Mouse (Mus musculus) cerebellum, postnatal 4 days (tissue): ENCODE measurements around the gene Hoxc11.

Source experiments
- DNase-seq, 2 experiments: peaks; one replicate each; pipeline ENCODE4 v3.0.0; 2022; ENCODE audit warnings: low spot score in 2 of 2, mixed read lengths in 1 of 2

Gene Hoxc11

DNA sequence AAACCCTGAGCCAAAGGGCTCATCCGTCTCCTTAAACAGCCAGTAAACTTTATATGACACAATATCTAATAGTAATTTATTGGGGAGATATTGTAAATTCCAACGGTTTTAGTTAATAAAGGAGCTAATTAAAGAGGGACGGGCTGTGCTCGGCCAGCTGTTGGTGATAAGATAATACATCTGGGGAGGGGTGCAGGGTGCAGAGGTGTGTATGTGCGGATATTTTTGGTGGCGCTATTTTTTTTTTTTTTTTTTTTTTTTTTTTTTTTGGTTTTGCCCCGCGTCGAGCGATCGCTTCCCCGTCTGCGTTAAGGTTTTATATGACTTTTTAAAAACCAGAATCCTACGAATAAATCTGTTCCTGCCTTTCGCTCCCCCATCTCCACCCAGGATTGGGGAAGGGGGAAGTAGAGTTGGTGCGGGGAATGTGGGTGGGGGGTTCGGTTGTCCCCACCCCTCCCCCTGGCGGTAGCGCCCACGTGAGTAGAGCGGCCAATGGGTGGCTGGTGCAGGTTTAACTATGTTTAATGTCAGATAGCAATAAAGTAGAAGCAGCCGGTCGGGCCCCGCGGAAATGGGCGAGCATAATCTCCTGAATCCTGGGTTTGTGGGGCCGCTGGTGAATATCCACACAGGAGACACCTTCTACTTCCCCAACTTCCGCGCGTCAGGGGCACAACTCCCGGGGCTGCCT is 17.8 kb upstream of the Hoxc11 start, which contains the start of gene Hoxc12:
Gene Hoxc12 (plus strand): TSS at position 479 of the 694 bp plus-strand sequence.
- no peak for DNase-seq

DNA sequence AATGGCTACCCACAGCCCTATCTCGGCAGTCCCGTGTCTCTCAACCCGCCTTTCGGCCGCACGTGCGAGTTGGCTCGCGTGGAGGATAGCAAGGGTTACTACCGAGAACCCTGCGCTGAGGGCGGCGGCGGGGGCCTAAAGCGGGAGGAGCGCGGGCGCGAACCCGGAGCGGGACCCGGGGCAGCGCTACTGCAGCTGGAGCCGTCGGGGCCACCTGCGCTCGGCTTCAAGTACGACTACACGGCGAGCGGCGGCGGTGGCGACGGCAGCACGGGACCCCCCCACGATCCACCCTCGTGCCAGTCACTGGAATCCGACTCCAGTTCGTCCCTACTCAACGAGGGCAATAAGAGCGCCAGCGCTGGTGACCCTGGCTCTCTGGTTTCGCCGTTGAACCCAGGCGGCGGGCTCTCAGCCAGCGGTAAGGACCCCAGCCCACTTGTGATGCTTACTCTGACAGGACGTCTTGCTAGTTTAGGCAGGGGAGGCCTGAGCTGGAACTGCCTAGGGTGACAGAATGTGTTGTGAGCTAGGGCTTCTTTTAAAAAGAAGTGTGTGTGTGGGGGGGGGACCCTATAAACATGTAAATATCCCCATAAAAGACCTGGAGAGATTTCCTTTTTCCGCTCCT is 17.1 kb upstream of the Hoxc11 start:
- DNase-seq = no peak

DNA sequence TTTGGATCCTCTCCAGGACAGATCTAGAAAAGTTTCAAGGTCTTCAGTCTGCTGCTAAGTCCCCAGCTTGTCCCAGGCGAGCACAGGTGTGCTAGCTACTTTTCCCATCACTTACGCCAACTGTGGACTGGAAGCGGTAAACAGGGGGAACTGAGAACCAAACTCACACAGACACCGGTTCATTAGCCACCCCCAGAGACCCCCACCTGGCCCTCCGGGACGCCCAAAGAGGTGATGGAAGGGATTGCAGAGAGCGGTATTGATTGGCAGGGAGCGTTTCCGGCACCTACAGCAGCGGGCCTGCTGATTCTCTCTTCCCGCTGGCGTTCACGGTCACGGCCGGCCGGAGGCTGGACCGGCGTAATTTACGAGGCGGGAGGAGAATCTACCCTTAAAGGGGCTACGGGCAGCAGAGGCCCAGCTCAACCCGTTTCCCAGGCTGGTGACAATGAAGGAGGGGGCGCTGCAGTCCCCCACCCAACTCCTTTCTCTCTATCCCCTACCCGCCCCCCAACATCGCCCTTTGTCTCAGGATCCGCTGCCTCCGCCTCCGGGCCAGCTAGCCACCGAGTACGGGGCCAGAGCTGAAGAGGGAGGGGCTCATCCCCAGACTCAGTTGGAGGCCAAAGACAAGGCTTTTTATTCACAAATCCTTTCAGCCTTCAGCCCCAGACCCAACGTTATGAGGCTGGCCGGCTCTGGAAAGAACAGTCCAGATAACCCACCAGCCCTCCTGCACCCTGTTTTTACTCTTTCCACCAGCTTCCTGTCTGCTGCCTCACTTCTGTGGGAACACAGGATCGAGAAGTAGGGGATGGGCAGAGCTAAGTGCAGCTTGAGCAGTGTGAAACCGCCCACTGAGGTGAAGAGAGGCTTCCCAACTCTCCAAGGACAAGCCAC is 14.7 kb upstream of the Hoxc11 start:
- DNase-seq = no peak

DNA sequence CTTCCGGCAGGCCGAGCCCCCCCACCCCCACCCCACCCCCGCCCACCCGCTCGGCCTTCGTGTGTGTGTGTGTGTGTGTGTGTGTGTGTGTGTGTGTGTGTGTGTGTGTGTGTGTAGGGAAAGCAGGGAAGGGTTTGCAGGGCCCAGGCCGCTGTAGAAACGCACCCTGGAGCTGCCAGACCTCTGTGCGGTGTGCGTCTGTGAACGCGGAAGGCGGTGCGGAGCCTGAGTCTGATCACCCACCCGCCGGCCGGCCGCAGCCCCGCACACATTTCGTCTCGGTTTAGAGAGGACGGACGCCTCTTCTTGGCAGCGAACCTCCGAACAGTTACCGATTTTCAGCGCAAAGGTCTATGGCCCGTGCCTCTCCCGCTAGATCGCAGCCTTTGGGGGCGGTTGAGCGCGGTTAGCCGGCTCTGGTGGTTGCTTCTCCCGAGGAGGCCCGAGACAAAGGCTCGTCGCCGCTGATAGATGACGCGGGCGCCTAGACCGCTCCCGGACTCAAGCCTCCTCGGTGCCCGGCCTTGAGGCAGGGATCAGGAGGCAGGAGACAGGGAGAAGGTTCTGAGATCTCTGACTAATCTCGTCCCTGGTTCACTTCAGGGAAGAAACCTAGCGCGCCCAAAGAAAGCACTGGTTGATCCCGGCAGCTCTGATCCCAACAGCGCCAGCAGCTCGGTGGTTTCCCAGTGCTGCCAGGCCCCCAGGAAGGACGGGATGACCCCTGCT is 11.3 kb upstream of the Hoxc11 start:
- no peak for DNase-seq

DNA sequence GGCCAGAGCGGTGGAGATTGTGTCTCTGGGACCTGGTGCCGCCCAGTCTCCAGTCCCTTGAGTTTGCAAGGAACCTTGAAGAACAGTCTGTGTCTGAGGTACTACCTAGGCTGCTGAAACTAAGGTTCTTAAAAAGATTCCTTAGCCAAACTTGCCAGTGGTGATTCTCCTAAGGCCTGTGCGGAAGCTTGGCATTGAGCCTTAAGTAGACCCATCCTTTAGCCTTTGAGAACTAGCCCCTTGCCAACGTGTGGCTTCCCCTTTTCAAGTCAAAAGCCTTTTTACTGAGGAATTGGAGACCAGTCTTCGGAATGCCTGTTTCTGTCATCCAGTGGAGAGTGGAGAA is 10.8 kb upstream of the Hoxc11 start:
- DNase-seq = no peak

DNA sequence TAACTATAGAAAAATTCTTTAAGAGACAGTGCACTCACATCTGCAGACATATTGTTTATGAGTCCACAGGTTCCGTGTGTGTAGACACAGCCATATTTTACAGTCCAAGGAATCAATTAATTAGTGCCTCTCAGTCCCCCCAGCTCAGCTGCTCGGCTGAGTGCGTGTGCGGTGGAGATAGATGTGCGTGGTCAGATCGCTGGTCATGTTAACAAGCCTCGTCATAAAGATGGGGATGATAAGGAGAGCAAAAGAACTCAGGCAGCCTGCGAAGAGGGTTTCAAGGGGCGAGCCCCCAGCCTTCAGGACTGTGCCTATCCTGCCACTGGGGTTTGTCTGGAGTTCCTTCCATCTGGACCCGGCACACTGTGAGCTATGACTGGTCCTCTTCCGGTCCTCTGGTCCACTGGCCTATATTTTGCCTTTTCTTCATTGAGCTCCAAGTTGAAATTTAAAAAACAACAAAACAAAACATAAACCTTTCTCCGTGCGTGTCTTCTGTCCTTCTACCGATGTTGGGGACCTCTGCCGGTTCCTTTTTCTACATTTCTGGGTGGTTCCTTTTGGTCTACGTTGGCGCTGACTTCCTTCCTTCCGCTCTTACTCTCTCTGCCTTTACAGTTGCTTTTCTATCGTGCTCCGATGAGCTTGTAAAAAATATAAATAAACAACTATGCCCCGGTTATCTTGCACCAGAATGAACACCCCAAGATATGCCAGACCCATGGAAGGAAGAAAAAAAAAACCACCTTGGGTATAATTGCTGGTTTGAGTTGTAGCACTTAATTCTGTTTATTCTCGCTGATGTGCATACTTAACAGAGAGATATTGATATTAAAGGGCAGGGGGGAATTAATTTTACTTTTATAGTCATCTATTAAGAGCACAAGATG is 8.8 kb upstream of the Hoxc11 start:
- no peak for DNase-seq

DNA sequence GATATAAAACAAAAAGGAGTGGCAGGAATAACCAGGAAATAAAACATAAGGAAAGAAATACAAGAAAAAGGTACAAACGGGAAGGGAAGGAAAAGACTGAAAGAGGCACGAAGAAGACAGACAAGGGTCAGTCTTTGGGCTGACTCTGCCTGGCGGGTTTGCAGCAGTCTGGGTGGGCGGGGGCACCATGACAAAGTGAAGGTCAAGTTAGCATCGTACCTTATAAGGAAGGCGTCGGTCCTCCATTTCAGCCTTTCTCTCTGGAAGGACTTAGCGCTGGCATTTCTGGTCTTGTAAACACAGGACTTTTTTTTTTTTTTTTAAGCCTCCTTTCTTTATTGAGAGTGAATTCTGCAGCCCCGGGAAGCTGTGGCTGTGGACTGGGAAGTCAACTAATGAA is 7.0 kb upstream of the Hoxc11 start:
- no peak for DNase-seq

DNA sequence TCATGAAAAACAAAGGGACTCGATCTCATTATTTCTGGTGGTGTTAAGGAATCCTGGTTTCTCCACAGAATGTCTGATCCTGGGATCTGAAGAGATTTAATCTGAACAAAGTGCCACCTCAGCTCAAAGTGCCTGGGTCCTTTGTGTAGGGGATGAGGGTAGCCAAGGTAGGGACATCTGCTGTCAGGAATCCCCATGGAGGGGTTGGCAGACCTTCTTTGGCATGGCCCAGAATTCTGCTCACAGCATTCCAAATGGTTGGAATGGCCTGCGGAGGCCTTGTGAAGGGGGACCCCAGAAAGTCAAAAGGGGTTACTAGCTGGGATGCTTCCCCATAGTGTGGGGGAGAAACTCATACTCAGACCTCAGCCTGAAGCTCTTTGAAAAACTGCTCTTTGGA is 5.4 kb upstream of the Hoxc11 start:
- no peak for DNase-seq

DNA sequence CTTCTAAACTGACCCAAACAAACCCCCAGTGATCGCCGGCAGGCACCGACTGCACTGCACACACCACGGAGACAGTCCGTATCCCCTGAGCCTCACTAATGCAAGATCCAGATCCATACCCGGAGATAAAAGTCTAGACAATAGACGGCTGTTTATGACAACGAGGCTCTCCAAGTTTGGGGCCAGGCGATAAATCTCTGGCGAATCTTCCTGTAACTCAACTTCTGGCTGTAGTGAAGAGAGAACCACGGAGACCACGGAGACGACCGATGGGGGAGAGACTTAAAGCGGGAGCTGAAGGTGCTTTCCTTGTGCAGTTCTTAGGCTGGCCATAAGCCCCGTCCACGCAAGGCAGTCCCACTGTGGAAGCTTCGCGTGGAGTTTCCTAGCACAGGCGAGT is 4.5 kb upstream of the Hoxc11 start:
- no peak for DNase-seq

DNA sequence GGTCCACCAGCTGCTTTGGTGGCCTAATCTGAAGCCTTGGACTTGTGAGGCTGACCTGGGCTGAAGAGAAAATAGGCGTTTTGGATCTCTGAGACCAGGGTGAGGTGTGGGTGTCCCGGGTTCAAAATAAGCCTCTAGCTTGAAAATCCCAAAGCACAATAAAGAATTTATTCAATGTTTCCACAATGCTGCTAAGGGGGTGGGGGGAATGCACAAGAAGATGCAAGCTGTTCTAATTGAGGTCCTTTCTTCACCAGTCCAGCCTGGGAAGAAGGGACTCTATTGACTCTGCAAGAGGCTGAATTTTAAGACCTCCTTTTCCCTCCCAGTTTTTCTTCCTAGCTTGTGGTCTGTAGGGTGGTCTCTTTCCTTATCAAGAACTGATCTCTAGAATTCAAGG is 3.4 kb upstream of the Hoxc11 start:
- DNase-seq = no peak

DNA sequence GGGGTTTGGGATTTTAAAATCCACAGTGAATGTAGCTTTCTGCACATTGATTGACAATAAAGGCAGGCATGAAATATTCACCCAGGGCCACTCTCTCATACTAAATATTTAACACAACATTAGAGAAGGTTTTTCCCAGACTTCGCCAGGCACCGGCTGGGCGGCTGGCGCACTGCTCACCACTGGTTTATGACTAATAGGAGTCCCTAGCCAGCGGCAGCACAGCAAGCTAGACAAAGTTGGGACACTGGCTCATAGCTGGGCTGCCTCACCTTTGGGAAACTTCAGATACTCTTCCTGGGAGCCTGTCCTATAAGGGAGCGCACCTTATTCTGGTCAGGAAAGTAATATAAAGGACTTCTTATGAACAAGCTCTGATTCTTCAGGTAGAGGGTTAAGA is 666 bp upstream of the Hoxc11 start:
- DNase-seq = no peak

DNA sequence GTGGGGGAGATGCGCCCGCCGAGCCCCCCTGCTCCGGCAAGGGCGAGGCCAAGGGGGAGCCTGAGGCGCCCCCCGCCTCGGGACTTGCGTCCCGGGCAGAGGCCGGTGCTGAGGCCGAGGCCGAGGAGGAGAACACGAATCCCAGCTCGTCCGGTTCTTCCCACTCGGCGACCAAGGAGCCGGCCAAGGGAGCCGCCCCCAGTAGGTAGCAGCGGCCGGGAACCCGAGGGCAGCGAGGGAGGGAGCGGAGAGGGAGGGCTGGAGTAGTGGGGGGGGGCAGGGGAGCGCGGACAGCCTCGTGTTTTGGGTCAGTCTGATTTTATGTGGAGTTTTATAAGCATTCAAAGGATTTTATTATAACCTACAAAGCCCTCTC is 768 bp downstream of the Hoxc11 start:
- no peak for DNase-seq

DNA sequence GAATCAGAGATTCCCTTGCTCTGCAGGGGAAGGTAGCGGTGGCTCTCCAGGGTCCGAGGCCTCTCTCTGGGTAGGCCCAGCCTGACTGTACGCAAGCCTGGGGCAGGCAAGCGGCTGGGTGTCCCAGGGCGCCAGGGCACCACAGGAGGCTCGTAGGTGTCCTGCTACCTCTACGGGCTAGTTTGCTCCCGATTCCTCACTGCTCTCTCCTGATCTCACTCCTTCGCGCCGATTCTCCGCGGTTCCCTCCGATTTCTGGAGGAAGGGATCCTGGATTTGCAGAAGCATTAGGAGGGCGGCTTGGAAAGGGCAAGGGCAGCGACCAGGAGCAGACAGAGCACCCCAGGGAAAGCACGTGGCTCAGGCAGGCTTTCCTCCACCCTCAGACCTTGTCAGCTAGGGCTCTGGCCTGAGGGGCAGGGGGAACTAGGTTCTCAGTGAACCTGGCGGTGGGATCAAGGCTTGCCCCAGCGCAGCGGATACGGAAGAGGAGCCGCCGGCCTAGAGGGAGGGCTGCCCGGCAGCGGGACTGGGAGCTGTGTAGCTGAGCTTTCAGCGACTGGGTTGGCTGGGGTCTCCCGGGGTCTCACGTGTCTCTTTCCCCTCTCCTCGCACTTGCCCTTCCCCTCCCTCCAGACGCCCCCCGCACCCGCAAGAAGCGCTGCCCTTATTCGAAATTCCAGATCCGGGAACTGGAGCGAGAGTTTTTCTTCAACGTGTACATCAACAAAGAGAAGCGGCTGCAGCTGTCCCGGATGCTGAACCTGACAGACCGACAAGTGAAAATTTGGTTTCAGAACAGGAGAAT is 1.8 kb downstream of the Hoxc11 start:
- no peak for DNase-seq

DNA sequence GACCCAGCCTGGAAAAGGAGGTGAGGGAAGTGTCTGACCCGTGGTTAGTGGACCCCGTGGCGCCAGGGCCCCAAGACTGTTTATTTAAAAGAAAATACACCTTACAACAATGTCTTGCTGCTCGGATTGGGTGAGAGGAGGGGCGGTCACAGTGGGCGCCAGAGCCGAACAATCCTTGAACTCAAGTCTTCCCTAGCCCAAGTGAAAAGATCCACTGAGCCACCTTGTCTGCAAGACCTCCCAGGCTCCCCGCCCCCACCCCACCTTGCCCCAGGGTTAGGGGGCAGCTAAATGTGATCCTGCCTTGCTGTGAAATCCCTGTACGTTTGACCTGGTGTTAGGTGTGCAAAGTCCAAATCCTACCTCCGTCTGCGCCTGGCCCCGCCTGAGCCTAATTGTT is 2.7 kb downstream of the Hoxc11 start:
- no peak for DNase-seq

DNA sequence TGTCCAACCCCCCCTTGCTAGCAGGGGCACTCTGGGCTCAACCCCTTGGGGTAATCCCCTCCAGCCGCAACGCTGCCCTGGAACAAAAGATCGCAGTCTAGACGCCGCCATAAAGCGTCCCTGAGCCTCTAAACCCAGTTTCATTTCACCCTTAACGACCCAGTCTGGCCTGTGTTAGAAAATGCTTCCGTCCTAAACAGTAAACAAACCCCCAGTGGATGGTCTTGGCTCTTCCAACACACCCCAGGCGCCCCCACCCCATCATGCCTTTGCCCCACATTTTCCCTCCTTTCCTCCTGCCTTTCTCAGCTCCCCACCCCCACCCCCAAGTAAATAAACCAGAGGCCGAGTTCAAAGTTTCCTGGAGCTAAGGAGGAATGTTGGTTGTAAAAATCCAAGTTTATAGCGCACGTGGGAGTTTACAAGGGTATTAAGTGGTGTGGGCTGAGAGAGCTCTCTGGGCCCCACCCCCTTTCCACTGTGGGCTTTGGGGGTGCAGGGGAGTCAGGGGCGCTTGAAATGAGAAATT is 5.5 kb downstream of the Hoxc11 start:
- DNase-seq = no peak

DNA sequence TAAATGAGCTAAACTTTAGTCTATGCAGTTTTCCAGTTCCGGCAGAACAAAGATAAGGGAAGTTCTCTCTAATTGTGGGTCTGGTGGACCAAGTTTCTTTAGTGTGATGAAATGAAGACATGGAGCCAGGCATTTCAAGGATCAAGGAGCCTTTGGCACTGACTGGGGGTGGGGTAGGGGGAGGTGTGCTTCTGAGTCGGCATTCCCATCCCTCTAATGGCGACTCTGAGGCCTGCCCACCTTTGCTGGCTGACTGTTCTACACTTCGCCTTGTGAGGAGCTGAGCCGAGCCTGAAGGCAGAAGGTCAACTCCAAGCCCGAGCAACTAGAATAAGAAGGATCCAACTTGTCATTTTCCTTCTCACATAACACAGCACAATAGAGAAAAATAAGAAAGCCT is 7.5 kb downstream of the Hoxc11 start:
- DNase-seq = no peak

DNA sequence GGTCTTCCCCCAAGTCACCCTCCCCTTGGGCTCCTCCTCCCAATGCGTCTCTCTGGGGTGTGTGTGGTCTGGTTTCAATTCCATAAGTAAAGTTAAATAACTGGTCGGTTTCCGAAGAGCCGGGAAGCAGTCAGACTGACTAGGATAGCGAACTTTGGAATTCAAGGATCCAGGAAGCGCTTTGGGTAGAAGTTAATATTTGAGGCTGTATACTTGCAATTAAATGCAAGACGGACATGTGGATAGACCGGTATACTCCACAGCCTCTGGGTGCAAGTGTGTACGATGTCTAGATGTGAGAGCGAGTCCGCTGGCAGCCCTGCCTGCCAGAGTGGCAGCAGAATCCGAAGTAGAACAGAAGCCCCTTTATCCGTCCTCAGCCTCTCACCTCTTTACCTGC is 8.3 kb downstream of the Hoxc11 start:
- no peak for DNase-seq

DNA sequence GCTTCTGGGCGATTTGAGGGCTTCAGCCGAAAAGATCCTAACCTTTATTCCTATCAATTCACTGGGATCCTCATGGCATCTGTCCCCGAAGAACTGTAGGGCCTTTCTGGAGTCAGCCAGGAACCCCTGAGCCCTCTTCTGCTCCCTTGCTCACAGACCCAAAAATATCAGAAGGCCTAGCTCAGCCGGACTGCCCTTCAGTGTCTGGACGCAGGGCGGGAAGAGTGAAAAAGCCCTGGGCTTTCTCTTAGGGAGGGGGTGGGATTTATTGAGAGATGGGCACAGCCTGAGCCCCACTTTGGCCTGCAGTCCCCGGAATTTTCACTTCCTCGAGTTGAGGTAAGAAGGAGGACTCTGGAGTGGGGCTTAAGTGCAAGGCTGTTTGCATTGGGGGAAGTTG is 9.0 kb downstream of the Hoxc11 start:
- DNase-seq = no peak

DNA sequence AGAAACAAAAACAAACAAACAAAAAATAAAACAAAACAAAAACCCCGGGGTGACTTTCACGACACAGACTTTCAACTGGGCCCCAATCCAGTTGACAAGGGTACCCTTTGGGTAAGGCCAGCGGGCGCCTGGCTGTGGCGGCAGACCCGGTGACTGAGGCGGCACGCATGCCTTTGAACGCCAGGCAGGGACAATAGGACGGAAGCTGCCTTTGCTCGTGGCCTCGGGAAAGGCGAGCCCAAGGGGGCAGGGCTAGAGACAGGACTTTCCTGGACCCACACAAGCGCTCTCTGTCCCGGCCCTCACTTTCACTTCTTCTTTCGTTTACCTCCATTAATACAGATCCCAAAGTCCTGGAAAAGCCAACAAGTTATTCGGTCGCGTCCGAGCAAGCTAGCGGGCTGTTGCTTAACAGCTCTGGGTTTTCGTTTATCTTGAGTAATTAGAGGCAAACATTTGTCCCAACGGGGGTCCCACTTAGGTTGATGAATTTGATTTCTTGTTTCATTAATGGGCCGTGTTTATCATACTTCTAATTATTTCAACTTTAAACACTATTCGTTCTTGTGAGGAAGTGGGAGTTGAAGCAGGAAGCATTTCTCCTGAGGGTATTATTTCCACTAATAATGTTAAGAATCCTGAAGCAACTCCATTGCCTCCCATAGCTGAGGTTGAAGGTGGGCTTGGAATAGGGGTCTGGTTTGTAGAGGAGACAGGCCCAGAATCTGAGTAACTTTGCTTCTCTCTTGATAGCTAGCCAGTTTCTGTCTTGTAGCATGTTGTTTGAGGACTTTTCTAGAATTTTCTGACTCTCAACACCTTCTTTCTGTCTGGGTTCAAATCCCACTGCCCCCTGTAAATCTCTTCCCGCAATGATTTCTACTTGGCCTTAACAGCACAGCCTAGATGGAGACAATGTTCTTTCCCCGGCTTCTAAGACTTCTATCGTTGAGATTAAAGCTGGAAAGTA is 9.7 kb downstream of the Hoxc11 start:
- DNase-seq = no peak
